Mouse (Mus musculus): ENCODE results near the gene Pla2g4e.
"Not testable (repeated sequence)": the region's sequence is repeated elsewhere in the genome, so short reads cannot be mapped to it uniquely, and the experiment has no call there.

Pla2g4e gene

GRCm38 (mm10) chr2:120242791-120243467, 2.2 kb downstream of the Pla2g4e start:
- in situ Hi-C loops (cut with MboI; ENCODE audit: unreplicated experiment in 2 of 2): no loop called here

- in situ Hi-C loops (cut with MboI; ENCODE audit: unreplicated experiment in 2 of 2): not testable (repeated sequence)
Observed at GRCm38 (mm10) chr2:120238733-120239132, 6.4 kb downstream of the Pla2g4e start.

GRCm38 (mm10) chr2:120237784-120238183, 7.4 kb downstream of the Pla2g4e start:
- in situ Hi-C loops (cut with MboI; ENCODE audit: unreplicated experiment in 2 of 2): no loop called here

GRCm38 (mm10) chr2:120235947-120236640, 9.0 kb downstream of the Pla2g4e start:
- in situ Hi-C loops (cut with MboI; ENCODE audit: unreplicated experiment in 2 of 2): no loop called here

- in situ Hi-C loops (cut with MboI; ENCODE audit: unreplicated experiment in 2 of 2): no loop called here
Observed at GRCm38 (mm10) chr2:120235381-120235780, 9.8 kb downstream of the Pla2g4e start.

GRCm38 (mm10) chr2:120231642-120232041, 13.5 kb downstream of the Pla2g4e start:
- in situ Hi-C loops (cut with MboI; ENCODE audit: unreplicated experiment in 2 of 2): no loop called here

- in situ Hi-C loops (cut with MboI; ENCODE audit: unreplicated experiment in 2 of 2): no loop called here
Observed at GRCm38 (mm10) chr2:120214600-120214999, 30.5 kb downstream of the Pla2g4e start.

- in situ Hi-C loops (cut with MboI; ENCODE audit: unreplicated experiment in 2 of 2): no loop called here
Observed at GRCm38 (mm10) chr2:120211448-120211847, 33.7 kb downstream of the Pla2g4e start.

GRCm38 (mm10) chr2:120207926-120208325, 37.2 kb downstream of the Pla2g4e start:
- in situ Hi-C loops (cut with MboI; ENCODE audit: unreplicated experiment in 2 of 2): no loop called here

GRCm38 (mm10) chr2:120207028-120207427, 38.1 kb downstream of the Pla2g4e start:
- in situ Hi-C loops (cut with MboI; ENCODE audit: unreplicated experiment in 2 of 2): no loop called here

GRCm38 (mm10) chr2:120203742-120204141, 41.4 kb downstream of the Pla2g4e start:
- in situ Hi-C loops (cut with MboI; ENCODE audit: unreplicated experiment in 2 of 2): no loop called here

- in situ Hi-C loops (cut with MboI; ENCODE audit: unreplicated experiment in 2 of 2): no loop called here
Observed at GRCm38 (mm10) chr2:120200077-120200476, 45.1 kb downstream of the Pla2g4e start.

- in situ Hi-C loops (cut with MboI; ENCODE audit: unreplicated experiment in 2 of 2): loop anchor here (25.0 kb wide), 3 partner anchors 474 to 899 kb away; partner anchors contain the start of genes Epb42 (in 1 of the 2) and Tgm5 (in 1 of the 2)
Observed at GRCm38 (mm10) chr2:120188174-120188573, 57.0 kb downstream of the Pla2g4e start.

GRCm38 (mm10) chr2:120187583-120187982, 57.6 kb downstream of the Pla2g4e start:
- in situ Hi-C loops (cut with MboI; ENCODE audit: unreplicated experiment in 2 of 2): loop anchor here (25.0 kb wide), 3 partner anchors 475 to 900 kb away; partner anchors contain the start of genes Epb42 (in 1 of the 2) and Tgm5 (in 1 of the 2)

- in situ Hi-C loops (cut with MboI; ENCODE audit: unreplicated experiment in 2 of 2): loop anchor here (25.0 kb wide), 3 partner anchors 477 to 902 kb away; partner anchors contain the start of genes Epb42 (in 1 of the 2) and Tgm5 (in 1 of the 2)
Observed at GRCm38 (mm10) chr2:120185527-120186276, 59.4 kb downstream of the Pla2g4e start.

GRCm38 (mm10) chr2:120178936-120179335, 66.2 kb downstream of the Pla2g4e start:
- in situ Hi-C loops (cut with MboI; ENCODE audit: unreplicated experiment in 2 of 2): loop anchor here (5.0 to 25.0 kb wide), 4 partner anchors 103 to 908 kb away; partner anchors contain the start of genes Epb42 (in 1 of the 2) and Tgm5 (in 1 of the 2)

- in situ Hi-C loops (cut with MboI; ENCODE audit: unreplicated experiment in 2 of 2): loop anchor here (5.0 to 25.0 kb wide), 5 partner anchors 86 to 636 kb away; partner anchors contain the start of genes Mapkbp1 (in 2 of the 2), Chp1 (in 1 of the 2) and Exd1 (in 1 of the 2)
Observed at GRCm38 (mm10) chr2:120173718-120174117, 71.4 kb downstream of the Pla2g4e start.

- in situ Hi-C loops (cut with MboI; ENCODE audit: unreplicated experiment in 2 of 2): loop anchor here (5.0 to 25.0 kb wide), 5 partner anchors 84 to 634 kb away; partner anchors contain the start of genes Mapkbp1 (in 2 of the 2), Chp1 (in 1 of the 2) and Exd1 (in 1 of the 2)
Observed at GRCm38 (mm10) chr2:120171362-120171761, 73.8 kb downstream of the Pla2g4e start.

GRCm38 (mm10) chr2:120170726-120171125, 74.4 kb downstream of the Pla2g4e start:
- in situ Hi-C loops (cut with MboI; ENCODE audit: unreplicated experiment in 2 of 2): loop anchor here (5.0 to 25.0 kb wide), 5 partner anchors 83 to 633 kb away; partner anchors contain the start of genes Mapkbp1 (in 2 of the 2), Chp1 (in 1 of the 2) and Exd1 (in 1 of the 2)

- in situ Hi-C loops (cut with MboI; ENCODE audit: unreplicated experiment in 2 of 2): loop anchor here (25.0 kb wide), 2 partner anchors 332 to 632 kb away; partner anchors contain the start of genes Chp1 (in 1 of the 2) and Exd1 (in 1 of the 2)
Observed at GRCm38 (mm10) chr2:120169382-120169781, 75.8 kb downstream of the Pla2g4e start.

Measured in v-Abl transformed pro-B cells (cell line).